Mouse (Mus musculus) urinary bladder, adult 18-20 months (tissue): ENCODE results near the gene Pip4k2a.

Source experiments
- DNase-seq, 2 experiments: peaks; one replicate each; pipeline ENCODE4 v3.0.0; 2022; ENCODE audit warnings: low spot score in 2 of 2, mixed read lengths in 2 of 2

Gene Pip4k2a

DNA sequence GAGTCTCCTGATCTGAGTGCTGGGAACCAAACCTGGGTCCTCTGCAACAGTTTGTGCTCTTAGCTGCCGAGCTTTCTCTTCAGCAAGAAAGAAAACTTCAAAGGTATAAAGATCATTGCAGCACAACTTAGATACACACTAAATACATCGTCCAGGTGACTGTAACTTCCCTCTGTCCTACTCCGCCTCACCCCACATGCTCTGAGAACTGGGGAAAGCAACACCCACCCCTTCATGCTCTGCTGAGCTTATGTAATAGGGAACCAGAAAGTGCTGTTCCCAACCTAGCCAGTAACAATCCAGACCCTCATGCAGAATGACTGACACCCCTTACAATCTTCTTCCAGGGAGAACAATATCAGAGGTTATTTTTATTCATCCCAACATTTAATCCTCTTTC lies 41.5 kb downstream of the Pip4k2a start:
- no peak for DNase-seq

DNA sequence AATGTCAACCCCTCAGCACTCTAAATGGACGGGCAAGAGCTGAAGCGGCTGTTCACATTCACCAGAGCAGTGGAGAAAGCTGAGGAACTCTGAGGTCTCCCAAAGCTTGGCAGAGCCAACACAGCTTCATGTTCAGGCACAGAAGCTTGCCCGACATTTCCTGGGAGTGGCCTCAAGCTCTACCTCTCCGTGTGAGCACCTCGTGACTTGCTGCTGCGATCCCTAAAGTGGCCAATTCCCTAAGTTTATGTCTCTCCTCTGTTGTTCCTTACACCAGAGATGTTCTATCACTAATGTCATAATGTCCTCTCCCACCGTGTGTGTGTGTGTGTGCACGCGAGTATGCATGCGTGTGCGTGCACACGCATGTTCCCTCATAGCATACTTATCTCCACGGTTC lies 42.3 kb downstream of the Pip4k2a start:
- DNase-seq, result no peak

DNA sequence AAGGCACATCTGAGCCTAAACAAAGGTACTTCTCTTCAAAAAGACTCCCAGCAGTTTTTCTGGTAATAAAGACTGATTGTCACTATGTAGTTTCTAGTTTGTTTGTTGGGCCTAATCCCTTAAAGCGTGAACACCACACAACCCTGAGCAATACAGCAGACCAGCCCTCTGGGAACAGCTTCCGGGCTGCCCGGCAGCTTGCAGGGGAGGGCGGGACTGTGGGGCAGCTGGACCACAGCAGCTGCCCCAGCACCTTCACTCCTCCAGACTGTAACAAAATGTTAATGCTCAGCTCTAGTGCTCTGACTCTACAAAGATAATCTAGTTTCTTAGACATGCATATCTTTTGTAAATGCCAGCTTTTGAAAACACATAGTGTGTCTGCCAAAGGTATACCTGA lies 42.9 kb downstream of the Pip4k2a start:
- no peak for DNase-seq

GRCm38 (mm10) chr2:18954422-18954821 lies 43.5 kb downstream of the Pip4k2a start:
- DNase-seq, result no peak

DNA sequence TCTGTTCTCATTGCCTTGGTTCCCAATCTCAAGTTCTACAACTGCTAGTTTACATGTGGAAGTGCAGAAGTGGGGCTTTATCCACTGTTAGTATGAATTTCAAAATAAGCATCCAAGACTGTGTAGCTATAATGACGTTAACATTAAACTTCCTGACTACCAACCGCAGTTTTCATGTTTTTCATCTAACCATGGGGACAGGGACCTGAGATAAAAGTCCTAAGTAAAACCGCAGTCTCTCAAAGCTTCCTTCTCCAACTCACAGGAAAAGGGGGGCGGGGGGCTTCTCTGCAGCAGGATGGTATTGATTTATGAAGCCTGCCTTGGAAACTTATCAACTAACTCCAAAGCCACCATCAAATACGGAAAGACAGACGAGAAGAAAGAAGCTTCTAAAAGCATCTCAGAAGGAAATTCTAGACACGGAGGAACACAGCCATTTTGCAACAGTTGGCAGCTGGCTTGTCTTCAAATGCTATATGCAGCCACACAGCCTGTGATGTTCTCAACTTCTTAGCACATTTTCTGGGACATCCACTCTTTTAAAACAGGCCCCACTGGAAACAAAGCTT lies 45.7 kb downstream of the Pip4k2a start:
- no peak for DNase-seq

GRCm38 (mm10) chr2:18950758-18951157 lies 47.2 kb downstream of the Pip4k2a start:
- DNase-seq, result no peak

DNA sequence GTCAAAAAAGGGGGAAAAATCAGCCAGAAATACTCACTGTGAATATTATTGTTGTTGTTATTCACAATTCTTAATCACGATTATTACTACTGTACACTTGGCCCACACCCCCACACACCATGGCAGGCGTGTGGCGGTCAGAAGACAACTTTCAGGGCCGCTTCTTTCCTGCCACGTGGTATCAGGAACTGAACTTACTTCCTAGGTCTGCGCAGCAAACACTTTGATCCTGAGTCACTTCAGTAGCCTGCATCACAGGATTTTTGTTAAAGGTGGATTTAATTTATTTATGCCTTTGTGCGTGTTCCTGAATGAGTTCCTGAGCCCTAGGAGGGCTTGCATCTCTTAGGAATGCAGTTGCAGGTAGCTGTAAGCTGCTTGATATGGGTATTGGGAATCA lies 49.2 kb downstream of the Pip4k2a start:
- no peak for DNase-seq

DNA sequence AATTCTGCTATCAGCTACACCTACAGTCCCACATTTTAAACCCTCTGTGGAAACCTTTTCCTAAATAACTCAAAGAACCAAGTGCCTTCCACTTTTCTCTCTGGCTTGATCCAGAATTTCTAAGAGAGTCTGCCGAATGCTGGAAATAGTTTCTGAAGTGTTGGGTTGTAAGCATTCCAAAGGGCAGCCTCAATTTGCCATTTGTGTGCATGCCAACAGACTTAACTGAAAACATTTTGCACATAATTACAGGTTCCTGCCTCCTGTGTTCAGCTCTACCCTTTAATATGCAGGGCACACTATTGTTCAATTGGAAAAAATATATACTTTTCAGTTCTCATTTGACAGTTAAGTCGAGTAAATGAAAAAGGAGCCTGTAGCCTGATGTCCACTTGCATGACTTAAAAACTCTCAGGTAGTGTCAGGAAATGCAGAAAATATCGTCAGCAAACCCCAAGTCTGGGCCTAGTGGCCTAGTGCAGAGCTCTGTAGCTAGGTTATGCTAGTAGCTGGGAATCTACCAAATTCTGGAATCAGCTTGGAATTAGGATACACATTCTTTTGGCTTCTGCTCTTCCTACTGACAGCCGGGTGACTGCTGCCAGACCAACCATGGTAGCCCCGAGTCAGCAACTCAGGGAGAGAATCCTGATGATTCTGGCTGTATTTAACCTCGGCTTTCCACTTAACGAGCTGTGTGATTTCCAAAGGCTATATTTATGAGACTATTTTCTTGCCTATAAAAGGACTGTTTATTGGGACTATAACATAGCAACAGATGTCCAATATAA lies 50.1 kb downstream of the Pip4k2a start:
- DNase-seq, result no peak

GRCm38 (mm10) chr2:18945438-18945837 lies 52.5 kb downstream of the Pip4k2a start:
- no peak for DNase-seq

- DNase-seq, result no peak
Observed at GRCm38 (mm10) chr2:18943930-18944329, 54.0 kb downstream of the Pip4k2a start.

GRCm38 (mm10) chr2:18943366-18943765 lies 54.6 kb downstream of the Pip4k2a start:
- DNase-seq, result no peak

DNA sequence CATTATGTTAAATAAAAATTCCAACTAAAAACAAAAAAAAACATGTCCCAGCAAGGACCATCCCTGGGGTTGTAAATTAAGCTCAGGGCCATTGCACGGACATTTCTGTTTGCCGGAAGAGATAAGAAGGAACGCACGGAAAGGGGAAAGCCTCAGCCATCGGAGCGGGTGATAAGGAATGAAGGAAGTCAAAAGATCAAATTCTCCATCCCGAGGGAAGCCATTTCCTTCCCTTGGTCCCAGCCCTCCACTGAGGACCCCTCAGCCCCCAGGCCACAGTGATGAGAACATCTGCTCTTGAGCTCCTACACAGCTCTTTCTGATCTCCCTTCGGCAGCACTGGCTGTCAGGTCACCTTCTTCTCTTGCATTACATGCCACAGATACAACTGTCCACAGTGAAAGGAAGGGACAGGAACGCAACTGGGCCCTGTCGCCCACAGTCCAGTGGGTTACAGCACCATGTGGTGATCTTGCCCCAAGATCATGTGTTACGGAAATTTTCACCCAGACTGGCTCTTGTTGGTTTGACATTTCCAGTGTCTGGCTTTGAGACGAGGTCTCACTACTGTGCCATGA lies 57.1 kb downstream of the Pip4k2a start:
- DNase-seq, result no peak

GRCm38 (mm10) chr2:18938923-18939329 lies 59.0 kb downstream of the Pip4k2a start:
- no peak for DNase-seq

GRCm38 (mm10) chr2:18938232-18938631 lies 59.7 kb downstream of the Pip4k2a start:
- no peak for DNase-seq

GRCm38 (mm10) chr2:18937611-18938010 lies 60.3 kb downstream of the Pip4k2a start:
- no peak for DNase-seq

DNA sequence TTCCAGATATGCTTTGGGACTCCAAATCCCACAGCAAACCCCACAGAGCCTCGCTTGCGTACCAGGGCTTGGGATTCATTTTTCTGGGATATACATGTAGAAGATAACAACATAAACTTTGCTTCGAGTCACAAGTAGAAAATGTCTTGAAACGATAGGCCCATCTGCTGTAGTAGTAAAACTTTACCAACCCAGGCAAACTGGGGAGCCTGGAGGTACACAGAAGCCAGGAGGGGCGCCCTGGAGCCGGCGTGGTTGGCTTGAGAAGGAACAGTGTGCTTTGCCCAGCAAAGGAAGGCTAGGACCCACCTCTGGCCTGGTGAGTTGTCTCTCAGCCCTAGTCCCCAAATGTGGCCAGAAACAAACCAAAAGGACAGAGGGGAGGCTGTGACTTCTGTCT lies 61.5 kb downstream of the Pip4k2a start:
- no peak for DNase-seq

DNA sequence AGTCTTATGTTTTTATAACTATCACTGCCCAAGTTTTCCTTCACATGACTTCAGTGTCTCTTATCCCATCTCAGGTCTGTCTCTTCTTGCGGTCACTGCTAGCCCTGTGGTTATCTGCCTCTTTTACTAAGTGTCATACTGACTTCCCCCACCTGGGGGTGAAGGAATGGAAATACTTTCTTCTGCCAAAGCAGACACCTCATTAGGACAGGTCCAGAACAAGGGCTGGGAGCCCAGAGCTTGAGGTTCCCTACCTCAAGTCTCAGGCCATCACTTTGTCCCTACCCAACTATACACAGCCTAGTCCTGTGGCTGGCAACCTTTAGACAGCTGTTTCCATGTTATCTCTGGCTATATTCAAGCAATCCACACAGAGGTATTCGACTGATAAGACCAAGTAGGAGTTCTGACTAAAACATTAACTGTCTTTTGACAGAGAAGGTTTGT lies 62.3 kb downstream of the Pip4k2a start:
- no peak for DNase-seq

GRCm38 (mm10) chr2:18934131-18934530 lies 63.8 kb downstream of the Pip4k2a start:
- DNase-seq, result no peak

- no peak for DNase-seq
Observed at GRCm38 (mm10) chr2:18933418-18933817, 64.5 kb downstream of the Pip4k2a start.

- no peak for DNase-seq
Observed at GRCm38 (mm10) chr2:18930318-18931060, 67.4 kb downstream of the Pip4k2a start.

GRCm38 (mm10) chr2:18928597-18929257 lies 69.2 kb downstream of the Pip4k2a start:
- no peak for DNase-seq

- no peak for DNase-seq
Observed at GRCm38 (mm10) chr2:18928196-18928595, 69.7 kb downstream of the Pip4k2a start.
